Mouse (Mus musculus) C2C12 (cell line): ENCODE measurements at regions not wholly inside any gene's neighbourhood (a gene's known extent, or its start where the extent isn't known, plus 50 kb on each side); places are given as distances from the start of the nearest gene placed in this dataset.

ENCODE experiments used
- H3K27me3 ChIP-seq: one replicate; pipeline ENCODE4 v1.6.1; 2011; ENCODE audit not compliant: control insufficient read depth, insufficient read depth, insufficient read length
- H3K36me3 ChIP-seq: one replicate; pipeline ENCODE4 v1.6.1; 2011; ENCODE audit not compliant: control insufficient read depth, insufficient read depth
- H3K4me3 ChIP-seq: one replicate; pipeline ENCODE4 v1.5.1; 2011; ENCODE audit warnings: mild to moderate bottlenecking, control low read depth; ENCODE audit not compliant: poor library complexity, insufficient read depth, severe bottlenecking
- H3K79me2 ChIP-seq: one replicate; pipeline ENCODE4 v1.6.1; 2011; ENCODE audit not compliant: control insufficient read depth, insufficient read depth
- H3K79me3 ChIP-seq: one replicate; pipeline ENCODE4 v1.6.1; 2011; ENCODE audit warnings: low read depth, control low read depth
- H3ac ChIP-seq: one replicate; pipeline ENCODE3; 2011; ENCODE audit warnings: low read depth; ENCODE audit not compliant: control insufficient read depth, insufficient read length
- CEBPB ChIP-seq: IDR thresholded peaks from one replicate; pipeline ENCODE4 v1.6.1; 2011; ENCODE audit warnings: low read depth, mild to moderate bottlenecking, control low read depth, moderate library complexity
- CTCF ChIP-seq: IDR thresholded peaks from one replicate; pipeline ENCODE4 v1.5.1; 2011; ENCODE audit not compliant: control insufficient read depth, insufficient read depth, insufficient read length
- FOSL1 ChIP-seq: IDR thresholded peaks from one replicate; pipeline ENCODE4 v1.8.0; 2011; ENCODE audit warnings: mild to moderate bottlenecking, low read length; ENCODE audit not compliant: poor library complexity, insufficient read depth, severe bottlenecking
- MAX ChIP-seq: IDR thresholded peaks from one replicate; pipeline ENCODE4 v1.6.1; 2011; ENCODE audit warnings: mild to moderate bottlenecking, control low read depth
- MYOD1 ChIP-seq: IDR thresholded peaks from one replicate; pipeline ENCODE4 v1.6.1; 2011; ENCODE audit warnings: low read depth; ENCODE audit not compliant: control insufficient read depth, insufficient read length
- MYOG ChIP-seq: IDR thresholded peaks from one replicate; pipeline ENCODE4 v1.6.1; 2011; ENCODE audit not compliant: control insufficient read depth, insufficient read length; ENCODE audit errors: extremely low read depth
- USF1 ChIP-seq: IDR thresholded peaks from one replicate; pipeline ENCODE4 v1.6.1; 2011; ENCODE audit warnings: low read depth, mild to moderate bottlenecking, control low read depth, moderate library complexity

GRCm38 (mm10) chr7:95992033-95992516 lies 179.0 kb upstream of the Tenm4 start:
- no peak overlapping the region for H3ac ChIP-seq
- H3K79me2 ChIP-seq = no peaks in the 10 kb centered on the region
- no peaks in the 10 kb centered on the region for H3K27me3 ChIP-seq
- H3K4me3 ChIP-seq = no peak overlapping the region
- H3K36me3 ChIP-seq = no peaks in the 10 kb centered on the region
- no peaks in the 10 kb centered on the region for H3K79me3 ChIP-seq
- TF ChIP-seq MYOG (no peak), USF1 (no peak), MYOD1 (no peak), CEBPB (no peak), CTCF (no peak), FOSL1 (no peak), MAX (no peak)

- Histone ChIP-seq H3K4me3 (no peak overlapping the region), H3K79me2 (no peaks in the 10 kb centered on the region), H3ac (no peak overlapping the region), H3K27me3 (no peaks in the 10 kb centered on the region), H3K79me3 (no peaks in the 10 kb centered on the region), H3K36me3 (no peaks in the 10 kb centered on the region)
- TF ChIP-seq USF1 (no peak), FOSL1 (no peak), CTCF (no peak), MYOD1 (no peak), CEBPB (no peak), MYOG (no peak), MAX (no peak)
Measured at GRCm38 (mm10) chr7:95992521-95992920, 178.5 kb upstream of the Tenm4 start.

GRCm38 (mm10) chr7:95997190-95997589 lies 173.9 kb upstream of the Tenm4 start:
- no peaks in the 10 kb centered on the region for H3K27me3 ChIP-seq
- H3K79me2 ChIP-seq = no peaks in the 10 kb centered on the region
- TF ChIP-seq MYOG = no peak
- no peaks in the 10 kb centered on the region for H3K36me3 ChIP-seq
- H3ac ChIP-seq = no peak overlapping the region
- H3K79me3 ChIP-seq = no peaks in the 10 kb centered on the region
- no peak overlapping the region for H3K4me3 ChIP-seq

- no peak overlapping the region for H3K4me3 ChIP-seq
- H3K79me3 ChIP-seq = no peaks in the 10 kb centered on the region
- H3K27me3 ChIP-seq = no peaks in the 10 kb centered on the region
- no peak overlapping the region for H3ac ChIP-seq
- no peaks in the 10 kb centered on the region for H3K79me2 ChIP-seq
- no peak for TF ChIP-seq USF1
- TF ChIP-seq MAX = no peak
- H3K36me3 ChIP-seq = no peaks in the 10 kb centered on the region
Measured at GRCm38 (mm10) chr7:95999189-95999588, 171.9 kb upstream of the Tenm4 start.

- Histone ChIP-seq H3K4me3 (no peak overlapping the region), H3K79me3 (no peaks in the 10 kb centered on the region), H3ac (no peak overlapping the region), H3K36me3 (no peaks in the 10 kb centered on the region), H3K27me3 (no peaks in the 10 kb centered on the region), H3K79me2 (no peaks in the 10 kb centered on the region)
- TF ChIP-seq MYOD1 (no peak), USF1 (no peak), FOSL1 (no peak), CEBPB (no peak), MYOG (no peak), MAX (no peak), CTCF (no peak)
Measured at GRCm38 (mm10) chr7:96002401-96002800, 168.6 kb upstream of the Tenm4 start.

- TF ChIP-seq USF1 = no peak
- no peak for TF ChIP-seq CTCF
- TF ChIP-seq CEBPB = no peak
- no peak for TF ChIP-seq MAX
- TF ChIP-seq FOSL1 = no peak
- TF ChIP-seq MYOD1 = no peak
- TF ChIP-seq MYOG = no peak
- H3K4me3 ChIP-seq = no peak overlapping the region
- no peak overlapping the region for H3ac ChIP-seq
- no peaks in the 10 kb centered on the region for H3K36me3 ChIP-seq
- H3K79me3 ChIP-seq = no peaks in the 10 kb centered on the region
- H3K27me3 ChIP-seq = no peaks in the 10 kb centered on the region
- no peaks in the 10 kb centered on the region for H3K79me2 ChIP-seq
Measured at GRCm38 (mm10) chr7:96006299-96006698, 164.7 kb upstream of the Tenm4 start.
